9 mouse cellular contexts compared by ENCODE assay signal in genomic region chr19:25374926-25375325, GRCm38 (mm10).
DNase-seq lines count a peak whose midpoint lies in the region; ATAC-seq and TF ChIP-seq lines count a peak whose summit lies in the region.
"Had no signal": no experiment of that assay in that cellular context is flagged by ENCODE, and none has a peak within 500 bp of the region (broad histone marks: within the 10 kb centered on the region; RNA-seq: fewer than 3 reads in every experiment).

No protein-coding gene starts in this region.

- H3K36me3 ChIP-seq in hindbrain, embryonic 11.5 days (ENCODE audit: control insufficient read depth, insufficient read depth, low read length), result no peaks in the 10 kb centered on the region
- H3K36me3 ChIP-seq in limb, embryonic 12.5 days, result no peaks in the 10 kb centered on the region
- H3K36me3 ChIP-seq in neural tube, embryonic 15.5 days, result no peaks in the 10 kb centered on the region

- TF ChIP-seq POLR2A in brain, embryonic 14.5 days (IDR thresholded peaks at IDR 0.05; ENCODE audit: borderline replicate concordance, extremely low read depth, insufficient read depth, insufficient read length, poor library complexity, severe bottlenecking), result no peak

- ATAC-seq in hindbrain, embryonic 11.5 days (ENCODE audit: low FRiP score), result no peak
- ATAC-seq in limb, embryonic 12.5 days (ENCODE audit: insufficient number of reproducible peaks, insufficient read depth, low FRiP score, low TSS enrichment, low read depth), result 0 out of 2 replicates have a peak, but pooled peaks have one; percentile 47
- peak; percentile 63 for ATAC-seq in neural tube, embryonic 15.5 days (ENCODE audit: low FRiP score)

- H3K27ac ChIP-seq in hindbrain, embryonic 11.5 days (ENCODE audit: low read depth, low read length), result 0 out of 2 replicates have a peak overlapping the region, but pooled peaks have one; percentile 30
- H3K27ac ChIP-seq in limb, embryonic 12.5 days, result peak overlapping the region; percentile 78
- peak overlapping the region; percentile 69 for H3K27ac ChIP-seq in neural tube, embryonic 15.5 days (replicated peaks)

- no peak overlapping the region for H3K4me2 ChIP-seq in hindbrain, embryonic 11.5 days (replicated peaks; ENCODE audit: low read depth, low read length)
- peak overlapping the region; percentile 26 for H3K4me2 ChIP-seq in limb, embryonic 12.5 days
- H3K4me2 ChIP-seq in neural tube, embryonic 15.5 days, result 0 out of 2 replicates have a peak overlapping the region, but pooled peaks have one; percentile 1

- 0 out of 2 replicates have a peak, but pooled peaks cover 2% of the 10 kb centered on the region for H3K4me1 ChIP-seq in hindbrain, embryonic 11.5 days (replicated peaks; ENCODE audit: control insufficient read depth, insufficient read depth, low read length)
- peaks cover 37% of the 10 kb centered on the region for H3K4me1 ChIP-seq in limb, embryonic 12.5 days (replicated peaks)
- H3K4me1 ChIP-seq in neural tube, embryonic 15.5 days, result peaks cover 26% of the 10 kb centered on the region
- H3K4me1 ChIP-seq: megakaryocyte, embryonic 14.5 days had no signal

- no peaks in the 10 kb centered on the region for H3K27me3 ChIP-seq in hindbrain, embryonic 11.5 days (ENCODE audit: control insufficient read depth, insufficient read depth, low read length)
- H3K27me3 ChIP-seq in limb, embryonic 12.5 days, result no peaks in the 10 kb centered on the region
- no peaks in the 10 kb centered on the region for H3K27me3 ChIP-seq in neural tube, embryonic 15.5 days (replicated peaks)

- H3K4me3 ChIP-seq in hindbrain, embryonic 11.5 days (ENCODE audit: low read depth, low read length), result no peak overlapping the region
- H3K4me3 ChIP-seq in limb, embryonic 12.5 days (replicated peaks), result no peak overlapping the region
- H3K4me3 ChIP-seq in neural tube, embryonic 15.5 days (replicated peaks), result no peak overlapping the region

- TF ChIP-seq CTCF in brain, embryonic 14.5 days (IDR thresholded peaks at IDR 0.05; ENCODE audit: borderline replicate concordance, extremely low read depth, insufficient read depth, insufficient read length), result no peak

- 11% methylated on average over 12 of the region's 12 CpGs for WGBS in hindbrain, embryonic 11.5 days
- WGBS in limb, embryonic 12.5 days, result 7% methylated on average over 12 of the region's 12 CpGs
- WGBS in neural tube, embryonic 15.5 days, result 7% methylated on average over 12 of the region's 12 CpGs

- no peaks in the 10 kb centered on the region for H3K9me3 ChIP-seq in hindbrain, embryonic 11.5 days (ENCODE audit: control insufficient read depth, low read length)
- H3K9me3 ChIP-seq in limb, embryonic 12.5 days, result no peaks in the 10 kb centered on the region
- H3K9me3 ChIP-seq in neural tube, embryonic 15.5 days (replicated peaks), result no peaks in the 10 kb centered on the region
- H3K9me3 ChIP-seq: megakaryocyte, embryonic 14.5 days had no signal

- DNase-seq in adrenal gland, adult (ENCODE audit: inconsistent age in 2 of 2, low spot score in 1 of 2), result peak; percentile 8 to 60
- DNase-seq in adrenal gland, adult 8-10 months, result no peak
- DNase-seq in brain, embryonic 14.5 days (ENCODE audit: low read depth), result peak; percentile 61
- peak; percentile 64 for DNase-seq in gastrocnemius, adult 18-20 months (ENCODE audit: low spot score)
- no peak for DNase-seq in hindbrain, embryonic 11.5 days (ENCODE audit: low spot score)
- no peak for DNase-seq in spleen, postnatal 14 days (ENCODE audit: low spot score in 2 of 2)

- H3K9ac ChIP-seq in hindbrain, embryonic 11.5 days (ENCODE audit: low read depth, low read length), result 0 out of 2 replicates have a peak overlapping the region, but pooled peaks have one; percentile 40
- H3K9ac ChIP-seq in limb, embryonic 12.5 days (replicated peaks), result 0 out of 2 replicates have a peak overlapping the region, but pooled peaks have one; percentile 42
- no peak overlapping the region for H3K9ac ChIP-seq in neural tube, embryonic 15.5 days (replicated peaks)

Comparison
In these comparisons a context has a peak if more than half of its experiments do, and no peak if none do; other contexts are left out.
1. DNase-seq: peak in adrenal gland, adult (2 of 2), brain, embryonic 14.5 days (single experiment) and gastrocnemius, adult 18-20 months (single experiment); none in adrenal gland, adult 8-10 months (single experiment), hindbrain, embryonic 11.5 days (single experiment) and spleen, postnatal 14 days (0 of 2).
2. Peak in every context shown above with its lines, with median percentiles within 50 percentile points of each other: H3K27ac ChIP-seq.